Mouse (Mus musculus) spleen, adult 2 months (tissue): Measurements from ENCODE around the gene Map2k1. TPM values are rescaled to one million over a fixed set of nuclear protein-coding genes. Genes with fewer than 3 reads are reported as not detected.

Experiments
- DNase-seq, 2 experiments: peaks; one replicate each; pipeline versions ENCODE4 v3.0.0 to v3.0.0-alpha.2; 2012 to 2021; ENCODE audit warnings: low spot score in 2 of 2, low read depth in 1 of 2
- H3K27ac ChIP-seq: fragments of 200-500 bp; 2 replicates; pipeline ENCODE4 v1.5.1; 2012; ENCODE audit warnings: low read length, inconsistent platforms; ENCODE audit not compliant: insufficient read depth
- H3K27me3 ChIP-seq: fragments of 200-500 bp; 2 replicates; pipeline ENCODE4 v1.6.1; 2012; ENCODE audit warnings: mild to moderate bottlenecking, moderate library complexity, low read length, inconsistent platforms; ENCODE audit not compliant: control insufficient read depth, insufficient read depth
- H3K36me3 ChIP-seq: fragments of 200-500 bp; 2 replicates; pipeline ENCODE4 v1.6.1; 2012; ENCODE audit warnings: mild to moderate bottlenecking, low read length, inconsistent platforms; ENCODE audit not compliant: control insufficient read depth, insufficient read depth
- H3K4me1 ChIP-seq: fragments of 200-500 bp; 2 replicates; pipeline ENCODE4 v1.6.1; 2011; ENCODE audit warnings: inconsistent platforms; ENCODE audit not compliant: control insufficient read depth, insufficient read depth, insufficient read length
- H3K4me3 ChIP-seq: fragments of 200-500 bp; 2 replicates; pipeline ENCODE4 v1.5.1; 2011; ENCODE audit warnings: mild to moderate bottlenecking, inconsistent platforms; ENCODE audit not compliant: insufficient read depth, insufficient read length; ENCODE audit errors: extremely low read depth
- CTCF ChIP-seq: fragments of 200-500 bp; IDR thresholded peaks from 2 replicates; pipeline ENCODE4 v1.5.1; 2011; ENCODE audit warnings: mild to moderate bottlenecking, inconsistent platforms; ENCODE audit not compliant: insufficient read depth, insufficient read length, insufficient replicate concordance; ENCODE audit errors: extremely low read depth
- POLR2A ChIP-seq: fragments of 200-500 bp; IDR thresholded peaks from 2 replicates; pipeline ENCODE4 v1.6.1; 2011; ENCODE audit warnings: low read depth, low read length, inconsistent platforms
- WGBS: fragments of 180-500 bp; shearing (Covaris S2); methylation state at CpG from one replicate; pipeline ENCODE4 v1.1.7; 2018; 5-methylcytosine and 5-hydroxymethylcytosine counted together
- polyA plus RNA-seq: library from polyadenylated mRNA; depleted of rRNA; stranded (reverse); fragments of >200 nt; gene quantifications from 2 replicates; pipeline ENCODE4 v1.2.3, GENCODE M21; 2012

Map2k1 gene
- polyA plus RNA-seq, 1 experiment: 35.6 TPM

DNA sequence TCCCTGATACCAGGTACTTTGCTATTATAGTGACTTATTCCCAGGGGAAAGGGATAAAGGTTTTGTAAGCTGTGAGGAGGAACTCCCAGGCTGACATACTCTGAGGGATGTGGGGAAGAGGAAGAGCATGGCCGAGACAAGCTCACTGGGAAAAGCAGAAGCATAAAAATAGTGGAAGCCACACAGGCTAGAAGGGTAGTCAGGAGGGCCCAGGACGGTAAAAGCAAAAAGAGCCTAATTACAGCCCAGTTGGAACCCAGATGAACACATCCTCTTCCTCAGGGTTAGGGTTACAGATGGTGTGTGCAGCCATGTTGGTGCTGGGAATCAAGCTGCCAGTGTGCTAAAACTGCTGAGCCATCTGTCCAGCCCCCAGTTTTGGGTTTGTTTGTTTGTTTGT lies 31.3 kb downstream of the Map2k1 start:
- H3K36me3 ChIP-seq: no peaks in the 10 kb centered on the region
- TF ChIP-seq CTCF (no peak), POLR2A (no peak)
- H3K4me1 ChIP-seq: no peaks in the 10 kb centered on the region
- no peak overlapping the region for H3K4me3 ChIP-seq
- H3K27ac ChIP-seq: no peak overlapping the region
- DNase-seq: no peak
- no peaks in the 10 kb centered on the region for H3K27me3 ChIP-seq
- WGBS: 43% methylated on average over 2 of the region's 2 CpGs

- Histone ChIP-seq H3K27ac (no peak overlapping the region), H3K4me1 (no peaks in the 10 kb centered on the region), H3K36me3 (no peaks in the 10 kb centered on the region), H3K4me3 (no peak overlapping the region), H3K27me3 (no peaks in the 10 kb centered on the region)
- TF ChIP-seq POLR2A (no peak), CTCF (no peak)
- WGBS: 80% methylated on average over 4 of the region's 4 CpGs
- no peak for DNase-seq
These were observed 32.0 kb downstream of the Map2k1 start for GRCm38 (mm10) chr9:64221480-64221879.

GRCm38 (mm10) chr9:64220603-64221002 lies 32.8 kb downstream of the Map2k1 start:
- Histone ChIP-seq H3K27ac (no peak overlapping the region), H3K4me1 (no peaks in the 10 kb centered on the region), H3K27me3 (no peaks in the 10 kb centered on the region), H3K4me3 (no peak overlapping the region), H3K36me3 (no peaks in the 10 kb centered on the region)
- TF ChIP-seq POLR2A (no peak), CTCF (no peak)
- DNase-seq: no peak
- 95% methylated on average over 1 of the region's 1 CpGs for WGBS

DNA sequence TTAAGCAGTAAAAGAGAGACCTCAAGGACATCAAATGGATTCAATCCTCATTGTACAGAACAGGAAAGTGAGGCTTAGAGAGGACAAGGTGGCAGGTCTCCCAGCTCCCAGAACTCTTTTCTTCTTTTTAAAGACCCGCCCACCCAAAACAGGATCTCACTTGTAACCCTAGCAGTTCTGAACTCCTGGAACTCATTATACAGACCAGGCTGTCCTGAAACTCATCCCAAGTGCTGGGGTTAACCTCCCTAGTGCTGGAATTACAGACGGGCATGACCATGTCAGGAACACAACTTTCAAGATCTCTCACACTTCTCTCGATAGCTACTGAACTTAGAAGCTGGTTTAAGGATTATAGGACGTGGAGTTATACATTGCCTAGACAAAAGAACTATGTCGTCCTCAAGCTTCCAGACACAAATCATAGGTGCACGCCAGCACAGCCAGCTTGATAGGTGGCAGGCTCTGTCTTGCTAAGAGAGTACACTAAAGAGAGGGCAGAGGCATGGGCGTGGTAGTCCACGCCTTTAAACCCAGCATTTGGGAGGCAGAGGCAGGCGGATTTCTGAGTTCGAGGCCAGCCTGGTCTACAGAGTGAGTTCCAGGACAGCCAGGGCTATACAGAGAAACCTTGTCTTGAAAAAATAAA lies 33.5 kb downstream of the Map2k1 start:
- Histone ChIP-seq H3K27me3 (no peaks in the 10 kb centered on the region), H3K4me1 (no peaks in the 10 kb centered on the region), H3K27ac (no peak overlapping the region), H3K36me3 (no peaks in the 10 kb centered on the region), H3K4me3 (no peak overlapping the region)
- WGBS: 90% methylated on average over 10 of the region's 10 CpGs
- no peak for DNase-seq
- TF ChIP-seq POLR2A (no peak), CTCF (no peak)

DNA sequence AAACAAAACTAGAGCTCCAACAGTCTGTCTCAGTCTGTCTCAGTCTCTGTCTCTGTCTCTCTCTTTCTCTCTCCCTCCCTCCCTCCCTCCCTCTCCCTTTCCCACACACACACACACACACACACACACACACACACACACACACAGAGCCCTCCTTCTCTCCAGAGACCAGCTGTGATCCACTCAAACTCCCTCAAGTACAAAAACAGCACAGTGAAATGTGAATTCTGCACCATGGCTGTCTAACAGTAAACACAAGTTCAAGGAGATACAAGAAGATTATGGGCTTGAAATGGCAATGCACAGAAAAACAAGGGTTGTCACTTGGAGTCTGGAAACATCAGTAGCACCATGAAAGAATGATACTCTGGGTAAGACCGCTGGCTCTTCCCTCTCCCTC lies 34.1 kb downstream of the Map2k1 start:
- H3K27ac ChIP-seq: no peak overlapping the region
- 95% methylated on average over 1 of the region's 1 CpGs for WGBS
- no peak for DNase-seq
- H3K27me3 ChIP-seq: no peaks in the 10 kb centered on the region
- no peak overlapping the region for H3K4me3 ChIP-seq
- TF ChIP-seq CTCF: no peak
- TF ChIP-seq POLR2A: no peak
- H3K4me1 ChIP-seq: no peaks in the 10 kb centered on the region
- peaks cover under 1% of the 10 kb centered on the region; the same call in 1 of the 2 replicates for H3K36me3 ChIP-seq

DNA sequence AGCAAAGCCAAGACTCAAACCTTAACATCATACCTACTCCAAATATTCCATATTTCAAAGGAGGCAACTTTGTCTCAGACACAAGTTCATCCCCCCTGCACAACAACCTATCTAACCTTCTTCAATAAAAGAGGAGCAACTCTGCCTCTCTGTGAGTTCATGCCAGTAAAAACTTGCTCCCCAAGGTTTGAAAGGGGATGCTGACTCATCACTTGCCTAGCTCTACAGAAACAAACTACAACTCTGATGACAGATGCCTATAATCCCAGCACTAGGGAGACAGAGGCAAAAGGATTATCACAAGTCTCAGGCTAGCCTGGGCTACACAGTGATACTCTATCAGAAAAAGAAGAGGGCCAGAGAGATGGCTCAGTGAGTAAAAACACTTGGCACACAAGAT lies 35.5 kb downstream of the Map2k1 start:
- H3K4me1 ChIP-seq: no peaks in the 10 kb centered on the region
- H3K27me3 ChIP-seq: no peaks in the 10 kb centered on the region
- H3K36me3 ChIP-seq: peaks cover 2% of the 10 kb centered on the region; the same call in 1 of the 2 replicates
- no peak overlapping the region for H3K27ac ChIP-seq
- no peak overlapping the region for H3K4me3 ChIP-seq
- no peak for DNase-seq
- TF ChIP-seq CTCF (no peak), POLR2A (no peak)

- Histone ChIP-seq H3K27me3 (no peaks in the 10 kb centered on the region), H3K4me1 (no peaks in the 10 kb centered on the region), H3K4me3 (no peak overlapping the region), H3K27ac (no peak overlapping the region), H3K36me3 (peaks cover 6% of the 10 kb centered on the region)
- WGBS: 93% methylated on average over 2 of the region's 2 CpGs
- DNase-seq: no peak
- TF ChIP-seq CTCF (no peak), POLR2A (no peak)
These were observed 36.8 kb downstream of the Map2k1 start for GRCm38 (mm10) chr9:64216641-64217040.

DNA sequence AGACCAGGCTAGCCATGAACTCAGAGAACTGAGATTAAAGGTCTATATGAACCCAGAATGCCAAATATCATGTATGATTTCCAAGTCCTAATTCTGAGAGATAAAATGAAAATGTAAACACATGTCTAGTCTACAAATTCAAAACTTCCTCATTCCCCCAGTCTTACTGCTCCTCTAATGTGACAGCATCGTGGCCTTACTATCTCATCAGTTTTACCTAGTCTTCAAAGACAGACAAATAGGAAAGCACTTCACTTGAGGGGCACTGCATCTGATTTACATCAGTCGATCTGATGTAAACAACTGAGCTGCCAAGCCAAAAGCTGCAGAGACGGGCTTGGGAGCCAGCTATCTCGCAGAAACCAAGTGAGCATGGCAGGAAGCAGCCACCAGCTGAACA lies 37.3 kb downstream of the Map2k1 start:
- Histone ChIP-seq H3K4me1 (no peaks in the 10 kb centered on the region), H3K36me3 (peaks cover 6% of the 10 kb centered on the region), H3K27me3 (no peaks in the 10 kb centered on the region), H3K27ac (no peak overlapping the region), H3K4me3 (no peak overlapping the region)
- WGBS: 32% methylated on average over 4 of the region's 4 CpGs
- no peak for DNase-seq
- no peak for TF ChIP-seq CTCF
- TF ChIP-seq POLR2A: no peak
